Mouse (Mus musculus): ENCODE results near the gene Rex1bd. TPM values are rescaled to one million over a fixed set of nuclear protein-coding genes. Genes with fewer than 3 reads are reported as not detected.

Rex1bd gene
- polyA plus RNA-seq, 1 experiment, result 86.2 TPM

- no peak for DNase-seq (ENCODE audit: low read depth in 1 of 2, low spot score in 2 of 2)
- TF ChIP-seq POLR2A (IDR thresholded peaks at IDR 0.05; ENCODE audit: low read depth, low read length) (no peak), CTCF (IDR thresholded peaks at IDR 0.05; ENCODE audit: extremely low read depth, insufficient read depth, insufficient read length, insufficient replicate concordance) (no peak)
- Histone ChIP-seq H3K4me3 (ENCODE audit: extremely low read depth, insufficient read depth, insufficient read length) (no peak overlapping the region), H3K27me3 (ENCODE audit: control insufficient read depth, insufficient read depth, low read length) (no peaks in the 10 kb centered on the region), H3K36me3 (ENCODE audit: control insufficient read depth, insufficient read depth, low read length) (no peaks in the 10 kb centered on the region), H3K27ac (ENCODE audit: insufficient read depth, low read length) (no peak overlapping the region), H3K4me1 (ENCODE audit: control insufficient read depth, insufficient read depth, insufficient read length) (no peaks in the 10 kb centered on the region)
- WGBS, result 95% methylated on average over 6 of the region's 6 CpGs
These were observed 42.4 kb downstream of the Rex1bd start for GRCm38 (mm10) chr8:70464162-70464561.

GRCm38 (mm10) chr8:70463306-70463705 is 43.2 kb downstream of the Rex1bd start:
- H3K27ac ChIP-seq (ENCODE audit: insufficient read depth, low read length), result no peak overlapping the region
- H3K36me3 ChIP-seq (ENCODE audit: control insufficient read depth, insufficient read depth, low read length), result no peaks in the 10 kb centered on the region
- DNase-seq (ENCODE audit: low read depth in 1 of 2, low spot score in 2 of 2), result no peak
- WGBS, result 94% methylated on average over 4 of the region's 4 CpGs
- H3K4me3 ChIP-seq (ENCODE audit: extremely low read depth, insufficient read depth, insufficient read length), result no peak overlapping the region
- no peaks in the 10 kb centered on the region for H3K27me3 ChIP-seq (ENCODE audit: control insufficient read depth, insufficient read depth, low read length)
- TF ChIP-seq POLR2A (IDR thresholded peaks at IDR 0.05; ENCODE audit: low read depth, low read length) (no peak), CTCF (IDR thresholded peaks at IDR 0.05; ENCODE audit: extremely low read depth, insufficient read depth, insufficient read length, insufficient replicate concordance) (no peak)
- H3K4me1 ChIP-seq (ENCODE audit: control insufficient read depth, insufficient read depth, insufficient read length), result no peaks in the 10 kb centered on the region

DNA sequence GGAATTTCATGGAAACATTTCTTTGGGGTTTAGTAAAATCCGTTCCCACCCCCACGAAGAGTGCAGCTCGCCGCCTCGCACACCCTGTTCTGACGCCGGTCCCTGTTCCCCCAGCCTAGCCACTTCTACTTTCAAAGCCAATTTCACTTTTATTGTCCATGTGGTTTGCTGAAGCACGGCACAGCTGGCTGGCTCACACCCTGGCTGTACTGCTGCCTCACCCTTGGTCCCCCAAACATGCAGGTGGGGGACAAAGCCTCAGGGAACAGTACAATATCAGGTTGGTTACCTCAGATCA is 44.1 kb downstream of the Rex1bd start:
- DNase-seq (ENCODE audit: low read depth in 1 of 2, low spot score in 2 of 2), result no peak
- Histone ChIP-seq H3K27me3 (ENCODE audit: control insufficient read depth, insufficient read depth, low read length) (no peaks in the 10 kb centered on the region), H3K4me3 (ENCODE audit: extremely low read depth, insufficient read depth, insufficient read length) (no peak overlapping the region), H3K36me3 (ENCODE audit: control insufficient read depth, insufficient read depth, low read length) (no peaks in the 10 kb centered on the region), H3K27ac (ENCODE audit: insufficient read depth, low read length) (no peak overlapping the region), H3K4me1 (ENCODE audit: control insufficient read depth, insufficient read depth, insufficient read length) (no peaks in the 10 kb centered on the region)
- 78% methylated on average over 8 of the region's 8 CpGs for WGBS
- TF ChIP-seq CTCF (IDR thresholded peaks at IDR 0.05; ENCODE audit: extremely low read depth, insufficient read depth, insufficient read length, insufficient replicate concordance) (no peak), POLR2A (IDR thresholded peaks at IDR 0.05; ENCODE audit: low read depth, low read length) (no peak)

- TF ChIP-seq CTCF (IDR thresholded peaks at IDR 0.05; ENCODE audit: extremely low read depth, insufficient read depth, insufficient read length, insufficient replicate concordance), result no peak
- Histone ChIP-seq H3K4me3 (ENCODE audit: extremely low read depth, insufficient read depth, insufficient read length) (no peak overlapping the region), H3K27me3 (ENCODE audit: control insufficient read depth, insufficient read depth, low read length) (no peaks in the 10 kb centered on the region), H3K27ac (ENCODE audit: insufficient read depth, low read length) (no peak overlapping the region), H3K4me1 (ENCODE audit: control insufficient read depth, insufficient read depth, insufficient read length) (no peaks in the 10 kb centered on the region), H3K36me3 (ENCODE audit: control insufficient read depth, insufficient read depth, low read length) (no peaks in the 10 kb centered on the region)
- WGBS, result 91% methylated on average over 16 of the region's 16 CpGs
- no peak for DNase-seq (ENCODE audit: low read depth in 1 of 2, low spot score in 2 of 2)
These were observed 44.6 kb downstream of the Rex1bd start for GRCm38 (mm10) chr8:70461765-70462515.

DNA sequence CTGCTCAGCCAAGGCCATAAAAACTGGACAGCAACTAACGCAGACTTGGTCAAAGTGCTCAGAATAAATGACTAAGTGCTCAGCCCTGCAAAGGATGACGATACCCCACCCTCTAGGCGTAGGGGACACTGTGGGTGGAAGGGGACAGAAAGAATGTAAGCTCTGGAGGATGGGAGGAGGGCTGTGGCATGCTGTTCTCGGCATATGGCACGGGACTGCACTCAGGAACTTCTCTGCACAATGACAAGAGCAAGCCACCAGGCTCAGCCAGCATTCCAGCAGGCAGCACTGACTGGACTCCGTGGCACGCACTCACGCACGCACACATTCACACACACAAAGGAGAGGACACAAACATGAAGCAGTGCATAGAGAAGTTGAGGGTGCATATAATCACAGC is 45.9 kb downstream of the Rex1bd start:
- DNase-seq (ENCODE audit: low read depth in 1 of 2, low spot score in 2 of 2), result no peak
- H3K27me3 ChIP-seq (ENCODE audit: control insufficient read depth, insufficient read depth, low read length), result no peaks in the 10 kb centered on the region
- TF ChIP-seq POLR2A (IDR thresholded peaks at IDR 0.05; ENCODE audit: low read depth, low read length) (no peak), CTCF (IDR thresholded peaks at IDR 0.05; ENCODE audit: extremely low read depth, insufficient read depth, insufficient read length, insufficient replicate concordance) (no peak)
- no peaks in the 10 kb centered on the region for H3K36me3 ChIP-seq (ENCODE audit: control insufficient read depth, insufficient read depth, low read length)
- 95% methylated on average over 9 of the region's 9 CpGs for WGBS
- H3K27ac ChIP-seq (ENCODE audit: insufficient read depth, low read length), result no peak overlapping the region
- H3K4me3 ChIP-seq (ENCODE audit: extremely low read depth, insufficient read depth, insufficient read length), result no peak overlapping the region
- H3K4me1 ChIP-seq (ENCODE audit: control insufficient read depth, insufficient read depth, insufficient read length), result no peaks in the 10 kb centered on the region

DNA sequence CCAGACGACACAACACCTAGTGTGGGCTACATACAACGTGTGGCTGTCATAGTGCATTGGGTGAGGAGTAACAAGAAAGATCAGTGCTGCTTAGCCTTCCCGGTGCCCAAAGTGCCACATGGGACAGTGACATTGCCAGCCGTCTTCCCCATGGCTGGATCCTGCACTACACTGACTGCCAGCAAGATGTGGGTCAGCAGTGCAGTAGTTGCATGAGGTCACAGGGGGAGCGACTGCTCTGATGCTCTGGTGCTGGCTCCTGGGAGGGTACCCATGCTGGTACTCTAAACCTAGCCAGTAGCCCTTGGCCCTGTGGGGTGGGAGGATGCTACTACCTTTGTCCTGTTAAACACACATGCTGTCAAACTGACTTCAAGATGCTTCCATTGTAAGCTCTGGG is 46.4 kb downstream of the Rex1bd start:
- TF ChIP-seq CTCF (IDR thresholded peaks at IDR 0.05; ENCODE audit: extremely low read depth, insufficient read depth, insufficient read length, insufficient replicate concordance), result no peak
- no peak for TF ChIP-seq POLR2A (IDR thresholded peaks at IDR 0.05; ENCODE audit: low read depth, low read length)
- H3K27ac ChIP-seq (ENCODE audit: insufficient read depth, low read length), result no peak overlapping the region
- no peaks in the 10 kb centered on the region for H3K36me3 ChIP-seq (ENCODE audit: control insufficient read depth, insufficient read depth, low read length)
- DNase-seq (ENCODE audit: low read depth in 1 of 2, low spot score in 2 of 2), result no peak
- no peaks in the 10 kb centered on the region for H3K27me3 ChIP-seq (ENCODE audit: control insufficient read depth, insufficient read depth, low read length)
- WGBS, result 92% methylated on average over 5 of the region's 5 CpGs
- no peaks in the 10 kb centered on the region for H3K4me1 ChIP-seq (ENCODE audit: control insufficient read depth, insufficient read depth, insufficient read length)
- H3K4me3 ChIP-seq (ENCODE audit: extremely low read depth, insufficient read depth, insufficient read length), result no peak overlapping the region

- Histone ChIP-seq H3K27me3 (ENCODE audit: control insufficient read depth, insufficient read depth, low read length) (no peaks in the 10 kb centered on the region), H3K4me1 (ENCODE audit: control insufficient read depth, insufficient read depth, insufficient read length) (no peaks in the 10 kb centered on the region), H3K4me3 (ENCODE audit: extremely low read depth, insufficient read depth, insufficient read length) (no peak overlapping the region), H3K27ac (ENCODE audit: insufficient read depth, low read length) (no peak overlapping the region), H3K36me3 (ENCODE audit: control insufficient read depth, insufficient read depth, low read length) (no peaks in the 10 kb centered on the region)
- 95% methylated on average over 2 of the region's 2 CpGs for WGBS
- TF ChIP-seq POLR2A (IDR thresholded peaks at IDR 0.05; ENCODE audit: low read depth, low read length) (no peak), CTCF (IDR thresholded peaks at IDR 0.05; ENCODE audit: extremely low read depth, insufficient read depth, insufficient read length, insufficient replicate concordance) (no peak)
- DNase-seq (ENCODE audit: low read depth in 1 of 2, low spot score in 2 of 2), result no peak
These were observed 46.9 kb downstream of the Rex1bd start for GRCm38 (mm10) chr8:70459636-70460035.
